Mouse (Mus musculus): ENCODE measurements around the gene C2cd5. TPM values are rescaled to one million over a fixed set of nuclear protein-coding genes. Genes with fewer than 3 reads are reported as not detected.

The C2cd5 gene
- total and polyA plus RNA-seq, 3 experiments: 19.1 to 22.3 (median 19.7) TPM

DNA sequence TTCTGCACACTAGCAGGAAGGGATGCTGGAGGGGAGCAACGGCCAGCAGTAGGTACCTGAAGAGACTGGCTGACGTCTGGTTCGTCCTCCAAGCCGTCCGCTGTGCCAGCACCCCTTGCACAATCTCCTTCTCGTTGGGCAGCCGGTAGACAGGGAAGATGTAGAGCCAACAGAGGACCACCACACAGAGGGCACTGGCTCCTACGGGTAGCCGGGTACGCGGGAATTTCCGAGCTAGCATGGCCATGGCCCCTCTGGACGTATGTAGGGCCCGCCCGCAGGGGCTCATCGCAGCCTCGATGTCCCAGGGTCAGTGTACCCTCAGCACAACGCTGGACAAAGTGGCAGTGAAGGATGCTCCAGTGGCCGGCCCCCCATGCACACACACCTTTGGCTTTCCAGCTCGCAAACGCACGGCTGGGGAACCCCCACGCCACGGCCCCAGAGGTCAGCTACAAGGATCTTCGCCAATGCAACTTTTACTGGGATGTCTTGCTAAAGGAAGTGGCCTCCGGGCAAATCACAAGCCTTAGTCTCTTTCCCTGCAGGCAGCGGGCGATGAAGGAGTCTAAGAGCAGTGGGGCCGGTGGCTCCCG, 136.4 kb downstream of the C2cd5 start:
- Histone ChIP-seq H3K9me3 (replicated peaks; ENCODE audit: low read length) (no peaks in the 10 kb centered on the region), H3K27ac (ENCODE audit: insufficient read depth, low read depth) (no peak overlapping the region), H3K79me2 (replicated peaks; ENCODE audit: control insufficient read depth, extremely low read depth, insufficient read depth, poor library complexity, severe bottlenecking) (no peaks in the 10 kb centered on the region), H3K36me3 (replicated peaks in 1 of 2; ENCODE audit: control insufficient read depth in 1 of 2, insufficient read depth in 1 of 2, low read length in 1 of 2) (no peaks in the 10 kb centered on the region), H3K4me2 (ENCODE audit: insufficient read depth, low read depth, poor library complexity, severe bottlenecking) (no peak overlapping the region), H3K4me3 (replicated peaks in 1 of 3; ENCODE audit: low read depth in 2 of 3, low read length in 2 of 3, poor library complexity in 1 of 3) (no peak overlapping the region), H3K4me1 (ENCODE audit: control insufficient read depth in 1 of 2, insufficient read depth in 2 of 2) (peaks cover 0 to 18% of the 10 kb centered on the region in 2 experiments; a peak in 2 of 4 replicates), H3K27me3 (replicated peaks) (no peaks in the 10 kb centered on the region), H3K9ac (ENCODE audit: insufficient read depth, low read depth) (no peak overlapping the region)
- DNase-seq (ENCODE audit: extremely low read depth): no peak
- dilution Hi-C loops (cut with MboI; ENCODE audit: extremely low pct_ligation_motif_present, extremely low pct_unique_long_range_greater_than_20kb, low sequenced_read_pairs): no loop called here
- TF ChIP-seq E2F4 (IDR thresholded peaks at IDR 0.05; ENCODE audit: insufficient replicate concordance, low read depth, low read length): no peak
- TF ChIP-seq ELF1 (IDR thresholded peaks at IDR 0.05; ENCODE audit: low read depth, low read length): no peak
- TF ChIP-seq GABPA (IDR thresholded peaks at IDR 0.05; ENCODE audit: insufficient replicate concordance, low read depth, low read length): no peak
- no peak for TF ChIP-seq MAFK (IDR thresholded peaks at IDR 0.05; ENCODE audit: insufficient replicate concordance, low read length)
- no peak for TF ChIP-seq JUN (IDR thresholded peaks at IDR 0.05; ENCODE audit: insufficient read depth, low read depth, low read length)
- TF ChIP-seq ZKSCAN1 (IDR thresholded peaks at IDR 0.05; ENCODE audit: borderline replicate concordance, low read depth, low read length): no peak
- TF ChIP-seq ZNF384 (IDR thresholded peaks at IDR 0.05; ENCODE audit: low read depth, low read length): no peak
- in situ Hi-C loops (cut with MboI; ENCODE audit: low pct_ligation_motif_present, low pct_unique_long_range_greater_than_20kb, low sequenced_read_pairs): loop anchor here (25.0 kb wide), 1 partner anchor 101 kb away; no protein-coding TSS in a partner anchor

DNA sequence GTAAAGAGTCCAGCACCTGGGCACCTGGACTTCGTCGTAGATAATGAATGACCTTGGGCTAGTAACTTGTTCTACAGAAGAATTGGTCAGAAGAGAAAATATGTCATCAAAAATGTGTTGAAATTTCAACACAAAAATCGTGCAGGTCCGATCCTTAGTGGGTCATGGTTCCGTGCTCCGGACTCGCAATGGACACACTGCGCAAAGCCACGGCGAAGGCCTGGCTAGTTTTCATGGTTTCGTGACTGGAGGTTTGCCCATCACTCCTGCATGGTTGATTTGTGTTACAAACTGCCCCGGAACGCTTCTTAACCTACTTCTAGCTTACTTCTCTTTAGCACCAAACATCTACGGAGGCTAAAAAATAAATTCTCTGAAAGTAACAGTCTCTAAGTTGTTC, 137.1 kb downstream of the C2cd5 start:
- Histone ChIP-seq H3K9ac (ENCODE audit: insufficient read depth, low read depth) (no peak overlapping the region), H3K27me3 (replicated peaks) (no peaks in the 10 kb centered on the region), H3K9me3 (replicated peaks; ENCODE audit: low read length) (no peaks in the 10 kb centered on the region), H3K4me2 (ENCODE audit: insufficient read depth, low read depth, poor library complexity, severe bottlenecking) (no peak overlapping the region), H3K79me2 (replicated peaks; ENCODE audit: control insufficient read depth, extremely low read depth, insufficient read depth, poor library complexity, severe bottlenecking) (no peaks in the 10 kb centered on the region), H3K4me3 (replicated peaks in 1 of 3; ENCODE audit: low read depth in 2 of 3, low read length in 2 of 3, poor library complexity in 1 of 3) (no peak overlapping the region), H3K36me3 (replicated peaks in 1 of 2; ENCODE audit: control insufficient read depth in 1 of 2, insufficient read depth in 1 of 2, low read length in 1 of 2) (no peaks in the 10 kb centered on the region), H3K4me1 (ENCODE audit: control insufficient read depth in 1 of 2, insufficient read depth in 2 of 2) (peaks cover 0 to 24% of the 10 kb centered on the region in 2 experiments; a peak in 2 of 4 replicates), H3K27ac (ENCODE audit: insufficient read depth, low read depth) (no peak overlapping the region)
- in situ Hi-C loops (cut with MboI; ENCODE audit: low pct_ligation_motif_present, low pct_unique_long_range_greater_than_20kb, low sequenced_read_pairs) (loop anchor here (25.0 kb wide), 1 partner anchor 101 kb away; no protein-coding TSS in a partner anchor), dilution Hi-C loops (cut with MboI; ENCODE audit: extremely low pct_ligation_motif_present, extremely low pct_unique_long_range_greater_than_20kb, low sequenced_read_pairs) (no loop called here)
- no peak for TF ChIP-seq ZKSCAN1 (IDR thresholded peaks at IDR 0.05; ENCODE audit: borderline replicate concordance, low read depth, low read length)
- TF ChIP-seq USF1 (IDR thresholded peaks at IDR 0.05; ENCODE audit: low read depth, low read length): no peak
- TF ChIP-seq IRF4 (IDR thresholded peaks at IDR 0.05; ENCODE audit: low read depth, low read length): no peak
- no peak for TF ChIP-seq E2F4 (IDR thresholded peaks at IDR 0.05; ENCODE audit: insufficient replicate concordance, low read depth, low read length)
- no peak for TF ChIP-seq CHD2 (IDR thresholded peaks at IDR 0.05; ENCODE audit: low read length)
- TF ChIP-seq MEF2A (IDR thresholded peaks at IDR 0.05; ENCODE audit: borderline replicate concordance, low read depth, low read length): no peak
- no peak for TF ChIP-seq ZC3H11A (IDR thresholded peaks at IDR 0.05; ENCODE audit: low read depth, low read length)
- no peak for TF ChIP-seq UBTF (IDR thresholded peaks at IDR 0.05; ENCODE audit: low read depth, low read length)
- TF ChIP-seq BHLHE40 (IDR thresholded peaks at IDR 0.05; ENCODE audit: low read depth, low read length): no peak
- no peak for TF ChIP-seq CHD1 (IDR thresholded peaks at IDR 0.05; ENCODE audit: low read depth, low read length)
- no peak for TF ChIP-seq PAX5 (IDR thresholded peaks at IDR 0.05; ENCODE audit: low read length)
- TF ChIP-seq JUN (IDR thresholded peaks at IDR 0.05; ENCODE audit: insufficient read depth, low read depth, low read length): no peak
- no peak for TF ChIP-seq ELF1 (IDR thresholded peaks at IDR 0.05; ENCODE audit: low read depth, low read length)
- TF ChIP-seq POLR2A (IDR thresholded peaks at IDR 0.05; ENCODE audit: low read depth, low read length): no peak
- TF ChIP-seq MAFK (IDR thresholded peaks at IDR 0.05; ENCODE audit: insufficient replicate concordance, low read length): no peak
- no peak for TF ChIP-seq ZMIZ1 (IDR thresholded peaks at IDR 0.05; ENCODE audit: low read depth, low read length)
- no peak for TF ChIP-seq HCFC1 (IDR thresholded peaks at IDR 0.05; ENCODE audit: low read depth, low read length)
- no peak for DNase-seq (ENCODE audit: extremely low read depth)

All from CH12.LX (cell line).